Mouse (Mus musculus): Measurements from ENCODE around the gene Dnajc3.

Gene Dnajc3

GRCm38 (mm10) chr14:118983396-118983795 is 45.6 kb downstream of the Dnajc3 start:
- DNase-seq = no peak

GRCm38 (mm10) chr14:118984161-118984560 is 46.4 kb downstream of the Dnajc3 start:
- DNase-seq = no peak

GRCm38 (mm10) chr14:118986653-118987522 is 49.1 kb downstream of the Dnajc3 start:
- DNase-seq = peak; percentile 77

- peak; percentile 19 for DNase-seq
These were observed 50.0 kb downstream of the Dnajc3 start for GRCm38 (mm10) chr14:118987523-118988496.

- DNase-seq = peak; percentile 37
These were observed 57.6 kb downstream of the Dnajc3 start for GRCm38 (mm10) chr14:118995226-118995925.

- DNase-seq = peak; percentile 30
These were observed 65.5 kb downstream of the Dnajc3 start for GRCm38 (mm10) chr14:119003320-119003719.

GRCm38 (mm10) chr14:119005834-119006233 is 68.1 kb downstream of the Dnajc3 start:
- no peak for DNase-seq

- no peak for DNase-seq
These were observed 68.8 kb downstream of the Dnajc3 start for GRCm38 (mm10) chr14:119006441-119007102.

GRCm38 (mm10) chr14:119007103-119007951 is 69.6 kb downstream of the Dnajc3 start:
- DNase-seq = peak; percentile 99

- DNase-seq = no peak
These were observed 70.3 kb downstream of the Dnajc3 start for GRCm38 (mm10) chr14:119008031-119008590.

- no peak for DNase-seq
These were observed 71.8 kb downstream of the Dnajc3 start for GRCm38 (mm10) chr14:119009531-119009930.

GRCm38 (mm10) chr14:119012607-119013431 is 75.0 kb downstream of the Dnajc3 start:
- DNase-seq = peak; percentile 42

- no peak for DNase-seq
These were observed 75.8 kb downstream of the Dnajc3 start for GRCm38 (mm10) chr14:119013549-119013948.

GRCm38 (mm10) chr14:119025889-119026288 is 88.1 kb downstream of the Dnajc3 start:
- DNase-seq = no peak

- DNase-seq = peak; percentile 79
These were observed 89.4 kb downstream of the Dnajc3 start for GRCm38 (mm10) chr14:119027130-119027529.

GRCm38 (mm10) chr14:119027675-119028253 is 90.0 kb downstream of the Dnajc3 start:
- DNase-seq = no peak

All from lung, postnatal 10 days (tissue).